Mouse (Mus musculus) myocyte (in vitro differentiated cells): ENCODE measurements around the gene Zscan29. TPM values are rescaled to one million over a fixed set of nuclear protein-coding genes. Genes with fewer than 3 reads are reported as not detected.
A peak's percentile ranks its signal among the peaks of the same experiment; 100 is the strongest.

ENCODE experiments used
- H3K27me3 ChIP-seq: one replicate; pipeline ENCODE4 v1.6.1; 2011; ENCODE audit not compliant: control insufficient read depth, insufficient read depth, insufficient read length
- H3K36me3 ChIP-seq: one replicate; pipeline ENCODE4 v1.6.1; 2011; ENCODE audit not compliant: control insufficient read depth, insufficient read depth
- H3K4me2 ChIP-seq: one replicate; pipeline ENCODE4 v1.6.1; 2011; ENCODE audit warnings: low read depth, control low read depth
- H3K4me3 ChIP-seq: one replicate; pipeline ENCODE4 v1.5.1; 2011; ENCODE audit warnings: mild to moderate bottlenecking, control low read depth, moderate library complexity
- H3K79me2 ChIP-seq: one replicate; pipeline ENCODE4 v1.6.1; 2011; ENCODE audit not compliant: control insufficient read depth, insufficient read depth
- H3ac ChIP-seq: one replicate; pipeline ENCODE4 v1.6.1; 2011; ENCODE audit not compliant: control insufficient read depth, insufficient read length
- CEBPB ChIP-seq: IDR thresholded peaks from 2 replicates; pipeline ENCODE4 v1.6.1; 2011; ENCODE audit warnings: mild to moderate bottlenecking, moderate library complexity; ENCODE audit not compliant: poor library complexity, insufficient read depth, severe bottlenecking
- E2F4 ChIP-seq: IDR thresholded peaks from one replicate; pipeline ENCODE4 v1.6.1; 2011; ENCODE audit warnings: mild to moderate bottlenecking, control low read depth, moderate library complexity; ENCODE audit not compliant: insufficient read depth
- MAX ChIP-seq: IDR thresholded peaks from one replicate; pipeline ENCODE4 v1.6.1; 2011; ENCODE audit warnings: low read depth, mild to moderate bottlenecking, control low read depth
- MYOD1 ChIP-seq, 3 experiments: IDR thresholded peaks; one replicate each; pipeline ENCODE4 v1.6.1; 2011; ENCODE audit warnings: control low read depth in 2 of 3, low read depth in 2 of 3, mild to moderate bottlenecking in 2 of 3, moderate library complexity in 1 of 3; ENCODE audit not compliant: insufficient read length in 2 of 3, control insufficient read depth in 1 of 3
- MYOG ChIP-seq, 3 experiments: IDR thresholded peaks; one replicate each; pipeline ENCODE4 v1.6.1; 2011; ENCODE audit warnings: control low read depth in 2 of 3, low read depth in 2 of 3, mild to moderate bottlenecking in 2 of 3; ENCODE audit not compliant: insufficient read length in 2 of 3, control insufficient read depth in 1 of 3, insufficient read depth in 1 of 3
- POLR2A ChIP-seq: IDR thresholded peaks from one replicate; pipeline ENCODE4 v1.6.1; 2011; ENCODE audit warnings: low read depth, mild to moderate bottlenecking, control low read depth, moderate library complexity; ENCODE audit not compliant: insufficient read length
- POLR2AphosphoS2 ChIP-seq: IDR thresholded peaks from one replicate; pipeline ENCODE4 v1.6.1; 2011; ENCODE audit warnings: low read depth, control low read depth; ENCODE audit not compliant: insufficient read length
- REST ChIP-seq: IDR thresholded peaks from one replicate; pipeline ENCODE4 v1.6.1; 2011; ENCODE audit warnings: mild to moderate bottlenecking, control low read depth, moderate library complexity; ENCODE audit not compliant: insufficient read depth, insufficient read length
- SRF ChIP-seq: IDR thresholded peaks from one replicate; pipeline ENCODE4 v1.6.1; 2011; ENCODE audit warnings: low read depth; ENCODE audit not compliant: control insufficient read depth, insufficient read length
- TCF12 ChIP-seq: IDR thresholded peaks from one replicate; pipeline ENCODE4 v1.6.1; 2011; ENCODE audit warnings: mild to moderate bottlenecking, control low read depth; ENCODE audit not compliant: poor library complexity, insufficient read depth, severe bottlenecking
- TCF3 ChIP-seq: IDR thresholded peaks from one replicate; pipeline ENCODE4 v1.6.1; 2011; ENCODE audit warnings: low read depth, control low read depth; ENCODE audit not compliant: insufficient read length
- USF1 ChIP-seq: IDR thresholded peaks from one replicate; pipeline ENCODE4 v1.6.1; 2011; ENCODE audit warnings: low read depth, mild to moderate bottlenecking, control low read depth, moderate library complexity
- polyA plus RNA-seq: library from polyadenylated mRNA; unstranded; fragments of >200 nt; fragmentation: generic; extraction: Trizol; gene quantifications from one replicate; pipeline ENCODE4 v1.2.1, GENCODE M21; 2012; ENCODE audit warnings: missing spikeins

Gene Zscan29
- polyA plus RNA-seq = 3.2 TPM

DNA sequence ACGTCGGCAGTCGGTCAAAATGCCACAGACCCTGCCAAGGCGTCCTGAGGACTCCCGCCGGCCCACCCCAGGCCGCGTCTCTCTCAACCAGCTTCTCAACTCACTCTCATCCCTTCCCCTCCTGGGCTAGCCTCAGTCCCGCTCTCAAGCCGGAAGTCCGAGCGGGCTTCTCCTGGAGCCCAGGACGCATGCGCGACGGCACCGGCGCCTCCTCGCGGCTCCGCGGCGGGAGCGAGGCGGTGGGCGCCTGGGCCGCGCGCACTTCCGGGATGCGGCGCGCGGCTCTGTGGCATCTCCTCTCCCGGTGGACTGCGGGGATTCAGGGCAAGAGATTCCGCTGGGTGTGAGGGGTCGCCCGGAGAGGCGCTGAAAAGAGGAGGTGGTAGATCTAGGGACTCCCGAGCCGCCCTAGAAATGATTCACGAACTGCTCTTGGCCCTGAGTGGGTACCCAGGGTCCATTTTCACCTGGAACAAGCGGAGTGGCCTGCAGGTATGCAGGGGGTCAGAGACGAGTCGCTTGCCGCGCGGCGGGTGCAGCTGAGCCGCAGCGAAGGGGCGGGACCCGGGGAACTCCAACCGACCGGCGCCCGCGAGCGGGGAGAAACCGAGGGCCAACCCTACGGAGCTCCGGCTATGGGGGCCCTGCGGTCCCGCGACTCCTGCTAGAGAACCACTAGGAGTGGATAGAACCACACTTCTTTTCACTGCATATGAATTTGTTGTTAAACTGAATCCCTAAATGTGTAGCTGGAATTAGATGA lies at the start of gene Zscan29:
Gene Zscan29, minus strand, starts transcription at position 146 of the 763 bp plus-strand sequence.
- Histone ChIP-seq H3K4me3 (peak within 1 kb of the TSS; percentile 96), H3K79me2 (peaks cover 16% of the 10 kb centered on the region), H3ac (peak within 1 kb of the TSS; percentile 81), H3K4me2 (peak within 1 kb of the TSS; percentile 95), H3K36me3 (peaks cover 10% of the 10 kb centered on the region), H3K27me3 (no peaks in the 10 kb centered on the region)
- TF ChIP-seq POLR2A = peak; percentile 71
- TF ChIP-seq E2F4 = peak; percentile 39
- no peak for TF ChIP-seq SRF
- TF ChIP-seq POLR2AphosphoS2 = peak; percentile 72
- TF ChIP-seq REST = no peak
- no peak for TF ChIP-seq MYOD1 (IDR thresholded peaks at IDR 0.05; ENCODE audit: control insufficient read depth in 1 of 3, insufficient read length in 2 of 3, low read depth in 2 of 3)

DNA sequence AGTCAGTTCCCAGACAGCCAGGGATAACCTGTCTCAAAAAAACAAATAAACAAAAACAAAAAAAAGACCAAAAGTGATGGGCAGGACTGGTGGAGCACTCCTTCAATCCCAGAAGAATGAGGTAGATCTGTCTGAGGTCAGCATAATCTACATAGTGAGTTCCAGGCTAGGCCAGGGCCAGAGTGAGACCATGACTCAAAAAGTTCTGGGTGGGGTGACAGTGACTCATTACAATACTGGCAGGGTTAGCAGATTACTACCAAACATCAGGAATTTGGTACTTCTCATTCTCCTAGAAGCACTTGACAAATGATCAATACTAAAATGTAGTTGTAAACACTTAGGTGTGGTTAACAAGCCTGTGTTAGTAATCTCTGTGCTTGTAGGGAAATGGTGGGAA lies 49.1 kb upstream of the Zscan29 start:
- Histone ChIP-seq H3K4me2 (no peak overlapping the region), H3K79me2 (no peaks in the 10 kb centered on the region), H3ac (no peak overlapping the region), H3K36me3 (peaks cover 13% of the 10 kb centered on the region), H3K27me3 (no peaks in the 10 kb centered on the region), H3K4me3 (no peak overlapping the region)
- no peak for TF ChIP-seq SRF
- TF ChIP-seq USF1 = no peak
- no peak for TF ChIP-seq POLR2AphosphoS2
- TF ChIP-seq REST = no peak
- TF ChIP-seq CEBPB = no peak
- TF ChIP-seq E2F4 = no peak
- no peak for TF ChIP-seq POLR2A
- TF ChIP-seq MYOD1 (IDR thresholded peaks at IDR 0.05; ENCODE audit: control insufficient read depth in 1 of 3, insufficient read length in 2 of 3, low read depth in 2 of 3) = no peak
- TF ChIP-seq TCF3 = no peak
- TF ChIP-seq MAX = no peak
- TF ChIP-seq MYOG (IDR thresholded peaks at IDR 0.05; ENCODE audit: control insufficient read depth in 1 of 3, insufficient read depth in 1 of 3, insufficient read length in 2 of 3, low read depth in 2 of 3) = no peak
- no peak for TF ChIP-seq TCF12

DNA sequence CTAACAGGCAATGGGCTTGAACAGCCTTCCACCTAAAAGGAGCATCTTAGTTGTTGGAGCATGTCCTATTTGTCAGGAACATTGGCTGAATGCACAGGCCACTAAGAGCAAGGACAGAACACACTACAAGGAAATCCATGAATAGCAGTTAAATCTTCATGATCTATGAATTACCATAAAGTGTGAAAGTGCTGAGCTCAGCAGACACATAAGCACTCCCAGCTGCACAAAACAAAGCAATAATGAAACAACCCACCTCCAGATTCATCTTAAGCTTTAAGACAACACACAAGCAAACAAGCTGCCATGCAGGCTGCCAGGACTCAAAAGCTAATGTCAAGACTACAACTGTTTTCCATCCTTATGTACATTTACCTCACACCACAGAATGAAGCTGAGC lies 48.3 kb upstream of the Zscan29 start:
- H3K27me3 ChIP-seq = no peaks in the 10 kb centered on the region
- H3K79me2 ChIP-seq = no peaks in the 10 kb centered on the region
- no peak overlapping the region for H3ac ChIP-seq
- H3K36me3 ChIP-seq = peaks cover 17% of the 10 kb centered on the region
- TF ChIP-seq SRF (no peak), REST (no peak), MYOG (IDR thresholded peaks at IDR 0.05; ENCODE audit: control insufficient read depth in 1 of 3, insufficient read depth in 1 of 3, insufficient read length in 2 of 3, low read depth in 2 of 3) (no peak), TCF12 (no peak), POLR2AphosphoS2 (no peak), E2F4 (no peak), POLR2A (no peak), MAX (no peak)
- no peak overlapping the region for H3K4me3 ChIP-seq
- H3K4me2 ChIP-seq = no peak overlapping the region

DNA sequence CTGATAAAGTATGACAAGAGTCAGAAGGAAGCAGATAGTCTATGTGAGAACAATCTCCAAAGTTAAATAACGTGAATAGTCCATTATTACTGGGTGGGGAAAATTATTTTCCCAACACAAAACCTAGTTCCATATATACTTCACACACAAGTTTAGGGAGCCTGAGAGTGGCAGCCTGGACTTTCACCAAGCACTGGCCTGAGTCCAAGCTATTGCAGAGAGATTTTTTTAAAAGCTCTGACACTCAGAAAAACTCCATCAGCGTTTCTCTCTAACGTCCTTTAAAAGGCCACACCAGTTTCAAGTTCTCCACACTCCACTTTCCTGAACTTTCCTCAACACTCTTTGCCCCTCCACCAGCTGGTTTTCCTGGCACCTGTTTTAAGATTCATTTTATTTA lies 43.6 kb upstream of the Zscan29 start:
- TF ChIP-seq REST (no peak), CEBPB (no peak), TCF3 (no peak), SRF (no peak), USF1 (no peak), TCF12 (no peak), E2F4 (no peak), MYOG (IDR thresholded peaks at IDR 0.05; ENCODE audit: control insufficient read depth in 1 of 3, insufficient read depth in 1 of 3, insufficient read length in 2 of 3, low read depth in 2 of 3) (no peak), POLR2A (no peak), MAX (no peak)
- Histone ChIP-seq H3K4me2 (no peak overlapping the region), H3K4me3 (no peak overlapping the region), H3K79me2 (no peaks in the 10 kb centered on the region), H3ac (no peak overlapping the region), H3K36me3 (peaks cover 24% of the 10 kb centered on the region), H3K27me3 (no peaks in the 10 kb centered on the region)

DNA sequence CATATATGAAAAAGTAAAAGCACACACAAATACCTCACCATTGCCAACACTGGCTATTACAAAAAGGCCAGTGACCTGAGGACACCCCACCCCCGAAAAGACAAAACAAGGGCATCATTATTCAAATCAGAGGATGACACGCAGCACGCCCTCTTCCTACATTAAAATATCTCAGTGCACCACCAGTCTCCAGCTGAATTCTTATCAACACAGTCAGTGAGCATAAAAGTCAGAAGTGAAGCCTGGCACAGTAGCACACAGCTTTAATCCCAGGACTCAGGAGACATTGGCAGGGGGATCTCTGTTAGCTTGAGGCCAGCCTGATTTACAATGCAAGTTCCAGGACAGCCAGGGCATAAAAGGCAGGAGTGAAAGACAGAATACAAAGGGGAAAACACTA lies 35.6 kb upstream of the Zscan29 start:
- no peaks in the 10 kb centered on the region for H3K27me3 ChIP-seq
- H3K4me2 ChIP-seq = no peak overlapping the region
- no peak overlapping the region for H3ac ChIP-seq
- no peaks in the 10 kb centered on the region for H3K79me2 ChIP-seq
- no peak overlapping the region for H3K4me3 ChIP-seq
- peaks cover 61% of the 10 kb centered on the region for H3K36me3 ChIP-seq
- no peak for TF ChIP-seq CEBPB
- no peak for TF ChIP-seq SRF
- no peak for TF ChIP-seq TCF3
- TF ChIP-seq POLR2AphosphoS2 = no peak
- no peak for TF ChIP-seq MYOG (IDR thresholded peaks at IDR 0.05; ENCODE audit: control insufficient read depth in 1 of 3, insufficient read depth in 1 of 3, insufficient read length in 2 of 3, low read depth in 2 of 3)
- no peak for TF ChIP-seq MAX
- no peak for TF ChIP-seq USF1
- no peak for TF ChIP-seq POLR2A
- TF ChIP-seq REST = no peak
- TF ChIP-seq MYOD1 (IDR thresholded peaks at IDR 0.05; ENCODE audit: control insufficient read depth in 1 of 3, insufficient read length in 2 of 3, low read depth in 2 of 3) = no peak
- no peak for TF ChIP-seq TCF12
- TF ChIP-seq E2F4 = no peak
